Mouse (Mus musculus) forebrain, embryonic 10.5 days (tissue): ENCODE measurements around the gene Wdcp. TPM values are rescaled to one million over a fixed set of nuclear protein-coding genes. Genes with fewer than 3 reads are reported as not detected.
"Not testable (repeated sequence)": the region's sequence is repeated elsewhere in the genome, so short reads cannot be mapped to it uniquely, and the experiment has no call there.

Experiments used
- DNase-seq: peaks from one replicate; pipeline ENCODE4 v3.0.0-alpha.2; 2017; ENCODE audit warnings: low spot score; ENCODE audit errors: extremely low spot score
- H3K27ac ChIP-seq: fragments of 300-500 bp; sonication (generic); 2 replicates; pipeline ENCODE4 v1.5.1; 2016; ENCODE audit warnings: mild to moderate bottlenecking
- H3K27me3 ChIP-seq: fragments of 300-500 bp; sonication (generic); 2 replicates; pipeline ENCODE4 v1.6.1; 2016; ENCODE audit warnings: mild to moderate bottlenecking; ENCODE audit not compliant: poor library complexity, severe bottlenecking
- H3K36me3 ChIP-seq: fragments of 300-500 bp; sonication (generic); replicated peaks from 2 replicates; pipeline ENCODE4 v1.6.1; 2016; ENCODE audit warnings: mild to moderate bottlenecking, moderate library complexity
- H3K4me1 ChIP-seq: fragments of 300-500 bp; sonication (generic); 2 replicates; pipeline ENCODE4 v1.6.1; 2016
- H3K4me3 ChIP-seq: fragments of 300-500 bp; sonication (generic); 2 replicates; pipeline ENCODE4 v1.5.1; 2016; ENCODE audit warnings: mild to moderate bottlenecking, moderate library complexity
- H3K9me3 ChIP-seq: fragments of 300-500 bp; sonication (generic); 2 replicates; pipeline ENCODE4 v1.6.1; 2016; ENCODE audit warnings: mild to moderate bottlenecking, moderate library complexity
- WGBS: fragments of 180-500 bp; shearing (Covaris S2); methylation state at CpG from one replicate; pipeline ENCODE4 v1.1.7; 2016; 5-methylcytosine and 5-hydroxymethylcytosine counted together
- polyA plus RNA-seq: library from polyadenylated mRNA; unstranded; fragments of >200 nt; fragmentation: Nextera tagmentation; extraction: Ambion mirVana; gene quantifications from 2 replicates; pipeline ENCODE4 v1.2.1, GENCODE M21; 2016

Gene Wdcp
- polyA plus RNA-seq, 1 experiment from 2014 or later, result 29.3 TPM

DNA sequence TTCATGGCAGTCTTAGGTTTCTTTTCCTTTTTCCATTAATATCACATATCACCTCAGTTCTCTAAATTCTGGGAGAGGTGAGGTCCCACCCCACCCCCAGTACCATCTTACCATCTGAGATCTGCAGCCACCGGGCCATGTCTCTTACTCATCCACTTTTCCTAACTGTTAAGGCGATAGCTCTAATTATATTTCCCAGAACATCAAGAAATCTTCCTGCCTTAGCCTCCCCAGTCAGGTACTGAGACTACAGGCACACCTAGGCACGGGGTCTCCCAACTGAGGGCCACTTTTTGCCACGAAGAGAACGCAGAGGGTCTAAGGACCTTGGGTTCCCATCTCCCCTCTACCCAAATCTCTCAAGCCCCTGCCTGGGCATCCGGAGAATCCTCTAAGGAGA is 30.4 kb downstream of the Wdcp start:
- Histone ChIP-seq H3K9me3 (no peaks in the 10 kb centered on the region), H3K27me3 (peaks cover 25% of the 10 kb centered on the region), H3K4me1 (peaks cover 11% of the 10 kb centered on the region), H3K4me3 (peak overlapping the region; percentile 53), H3K27ac (peak overlapping the region; percentile 69), H3K36me3 (peaks cover 4% of the 10 kb centered on the region)
- WGBS, result 72% methylated on average over 6 of the region's 6 CpGs
- DNase-seq, result no peak

- 4% methylated on average over 24 of the region's 24 CpGs for WGBS
- peaks cover 11% of the 10 kb centered on the region for H3K4me1 ChIP-seq
- peak within 1 kb of the TSS; percentile 53 for H3K4me3 ChIP-seq
- peak within 1 kb of the TSS; percentile 69 for H3K27ac ChIP-seq
- H3K27me3 ChIP-seq, result peaks cover 25% of the 10 kb centered on the region
- no peaks in the 10 kb centered on the region for H3K9me3 ChIP-seq
- peaks cover 12% of the 10 kb centered on the region for H3K36me3 ChIP-seq
- peak; percentile 65 for DNase-seq
These were observed 31.2 kb downstream of the Wdcp start, which contains the start of gene Mfsd2b for GRCm38 (mm10) chr12:4874161-4874927. Gene Mfsd2b (minus strand): TSS chr12:4874359.

GRCm38 (mm10) chr12:4875623-4876022 is 32.5 kb downstream of the Wdcp start:
- peaks cover 11% of the 10 kb centered on the region for H3K4me1 ChIP-seq
- peaks cover 25% of the 10 kb centered on the region for H3K27me3 ChIP-seq
- H3K4me3 ChIP-seq, result no peak overlapping the region
- no peak overlapping the region for H3K27ac ChIP-seq
- WGBS, result 81% methylated on average over 8 of the region's 8 CpGs
- H3K9me3 ChIP-seq, result no peaks in the 10 kb centered on the region
- DNase-seq, result no peak
- peaks cover 23% of the 10 kb centered on the region for H3K36me3 ChIP-seq

DNA sequence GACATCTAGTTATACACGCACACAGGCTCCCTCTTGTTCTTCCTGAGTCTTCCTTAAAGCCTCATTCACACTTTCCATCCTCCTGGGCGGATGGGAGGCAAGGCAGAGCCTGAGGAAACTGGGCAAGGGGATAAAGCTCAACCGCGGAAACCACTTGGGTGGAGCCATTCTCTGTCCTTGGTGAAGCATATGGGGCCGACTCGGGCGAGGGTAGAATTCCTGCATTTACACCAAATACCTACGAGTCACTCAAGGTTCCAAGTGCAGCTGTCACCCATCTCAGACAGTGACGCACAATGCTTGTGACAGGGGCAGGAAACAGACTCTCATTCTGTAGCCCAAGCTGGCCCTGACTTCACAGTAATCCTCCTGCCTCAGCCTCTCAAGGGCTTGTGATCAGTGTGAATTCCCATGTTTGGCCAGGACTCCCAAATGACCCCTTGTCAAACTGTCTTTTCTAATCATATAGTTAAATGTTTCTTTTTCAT is 35.2 kb downstream of the Wdcp start:
- DNase-seq, result no peak
- H3K4me3 ChIP-seq, result no peak overlapping the region
- peaks cover 48% of the 10 kb centered on the region for H3K36me3 ChIP-seq
- peaks cover 11% of the 10 kb centered on the region for H3K4me1 ChIP-seq
- H3K27ac ChIP-seq, result no peak overlapping the region
- no peaks in the 10 kb centered on the region for H3K9me3 ChIP-seq
- 79% methylated on average over 9 of the region's 9 CpGs for WGBS
- H3K27me3 ChIP-seq, result peaks cover 16% of the 10 kb centered on the region

DNA sequence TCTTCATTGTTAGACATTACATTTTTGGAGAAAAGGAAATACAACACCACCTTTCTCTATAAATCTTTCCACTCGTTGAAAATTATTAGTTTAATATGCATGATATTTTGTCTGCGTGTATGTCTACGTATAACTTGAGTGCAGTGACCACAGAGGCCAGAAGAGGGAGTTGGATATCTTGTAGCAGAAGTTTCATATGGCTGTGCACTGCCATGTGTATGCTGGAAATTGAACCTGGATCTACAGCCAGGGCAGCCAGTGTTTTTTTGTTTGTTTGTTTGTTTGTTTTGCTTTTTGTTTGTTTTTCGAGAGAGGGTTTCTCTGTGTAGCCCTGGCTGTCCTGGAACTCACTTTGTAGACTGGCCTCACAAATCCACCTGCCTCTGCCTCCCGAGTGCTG is 35.9 kb downstream of the Wdcp start:
- H3K4me1 ChIP-seq, result peaks cover 6% of the 10 kb centered on the region
- 90% methylated on average over 5 of the region's 5 CpGs for whole genome bisulfite sequencing
- DNase-seq, result no peak

GRCm38 (mm10) chr12:4882086-4882485 is 39.0 kb downstream of the Wdcp start:
- WGBS, result 90% methylated on average over 2 of the region's 2 CpGs
- H3K9me3 ChIP-seq, result no peaks in the 10 kb centered on the region
- DNase-seq, result no peak
- no peaks in the 10 kb centered on the region for H3K27me3 ChIP-seq
- peaks cover 59% of the 10 kb centered on the region for H3K36me3 ChIP-seq
- no peak overlapping the region for H3K4me3 ChIP-seq
- H3K4me1 ChIP-seq, result no peaks in the 10 kb centered on the region
- no peak overlapping the region for H3K27ac ChIP-seq

More for the DNA sequence above, 35.9 kb downstream of the Wdcp start:
- Histone ChIP-seq H3K27ac (no peak overlapping the region), H3K36me3 (peaks cover 54% of the 10 kb centered on the region), H3K4me3 (no peak overlapping the region), H3K27me3 (peaks cover 9% of the 10 kb centered on the region), H3K9me3 (no peaks in the 10 kb centered on the region)

DNA sequence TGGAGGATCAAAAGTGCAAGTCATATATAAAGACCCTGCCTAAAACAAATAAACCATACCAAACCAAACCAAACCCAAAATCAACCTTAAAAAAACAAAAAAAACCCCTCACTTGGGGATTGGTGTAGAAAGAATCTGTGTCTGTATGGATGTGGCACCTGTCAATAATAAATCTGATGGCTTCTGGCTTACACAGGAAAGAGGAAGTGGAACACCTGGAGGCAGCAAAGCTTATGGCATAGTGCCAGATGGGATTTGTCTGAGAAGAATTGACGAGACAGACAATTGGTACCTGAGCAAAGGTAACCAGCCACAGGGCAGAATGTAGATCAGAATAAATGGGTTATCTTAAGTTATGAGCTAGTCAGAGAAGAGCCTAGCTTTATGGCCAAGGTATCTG is 42.0 kb downstream of the Wdcp start:
- DNase-seq, result no peak
- peaks cover 43% of the 10 kb centered on the region for H3K36me3 ChIP-seq
- 89% methylated on average over 1 of the region's 1 CpGs for WGBS
- H3K27me3 ChIP-seq, result no peaks in the 10 kb centered on the region
- no peaks in the 10 kb centered on the region for H3K4me1 ChIP-seq
- H3K9me3 ChIP-seq, result no peaks in the 10 kb centered on the region
- no peak overlapping the region for H3K27ac ChIP-seq
- no peak overlapping the region for H3K4me3 ChIP-seq

DNA sequence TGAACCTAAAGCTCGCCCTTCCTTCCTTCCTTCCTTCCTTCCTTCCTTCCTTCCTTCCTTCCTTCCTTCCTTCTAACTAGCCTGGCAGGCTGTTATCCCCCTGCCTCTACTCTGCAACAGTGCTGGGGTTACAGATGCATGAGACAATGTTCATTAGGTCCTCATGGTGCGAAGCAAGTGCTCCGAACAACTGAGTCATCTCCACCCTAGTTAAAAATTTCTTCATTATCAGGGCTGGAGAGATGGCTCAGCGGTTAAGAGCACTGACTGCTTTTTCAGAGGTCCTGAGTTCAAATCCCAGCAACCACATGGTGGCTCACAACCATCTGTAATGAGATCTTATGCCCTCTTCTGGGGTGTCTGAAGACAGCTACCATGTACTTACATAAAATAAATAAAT is 43.5 kb downstream of the Wdcp start:
- H3K4me1 ChIP-seq, H3K27ac ChIP-seq, H3K4me3 ChIP-seq, H3K27me3 ChIP-seq, DNase-seq, H3K9me3 ChIP-seq: not testable (repeated sequence)
- peaks cover 40% of the 10 kb centered on the region for H3K36me3 ChIP-seq
- 96% methylated on average over 4 of the region's 4 CpGs for WGBS

DNA sequence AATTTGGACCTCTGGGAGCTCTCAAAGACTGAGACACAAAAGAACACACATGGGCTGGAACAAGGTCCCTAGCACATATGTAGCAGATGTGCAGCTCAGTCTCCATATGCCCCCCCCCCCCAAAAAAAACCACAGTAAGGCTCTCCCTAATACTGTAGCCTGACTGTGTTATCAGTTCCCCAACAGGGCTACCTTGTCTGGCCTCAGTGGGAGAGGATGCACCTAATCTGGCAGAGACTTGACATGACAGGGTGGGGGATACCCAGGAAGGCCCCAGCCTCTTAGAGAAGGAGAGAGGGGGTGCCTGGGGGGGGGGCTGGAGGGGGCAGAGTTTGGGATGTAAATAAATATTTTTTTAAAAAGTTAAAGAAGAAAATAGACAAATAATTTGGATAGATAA is 45.6 kb downstream of the Wdcp start:
- no peak overlapping the region for H3K4me3 ChIP-seq
- H3K4me1 ChIP-seq, result no peaks in the 10 kb centered on the region
- peaks cover 26% of the 10 kb centered on the region for H3K36me3 ChIP-seq
- no peak for DNase-seq
- no peak overlapping the region for H3K27ac ChIP-seq
- H3K9me3 ChIP-seq, result no peaks in the 10 kb centered on the region
- no peaks in the 10 kb centered on the region for H3K27me3 ChIP-seq

DNA sequence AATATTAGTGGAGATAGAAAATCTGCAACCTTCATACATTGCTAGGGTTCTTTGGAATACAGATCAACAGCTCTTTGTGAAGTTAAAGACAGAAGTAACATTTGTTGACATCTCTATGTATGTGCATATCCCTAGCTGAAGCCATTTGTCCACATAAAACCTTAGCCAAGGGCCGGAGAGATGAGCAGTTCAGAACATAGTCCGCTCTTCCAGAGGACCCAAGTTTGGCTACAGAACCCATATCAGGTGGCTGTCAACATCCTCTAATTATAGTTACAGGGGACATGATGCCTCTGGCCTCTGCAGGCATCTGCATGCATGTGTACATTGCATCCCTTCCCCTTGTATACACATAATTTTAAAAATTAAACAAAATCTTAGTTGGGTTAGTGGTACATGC is 46.1 kb downstream of the Wdcp start:
- Histone ChIP-seq H3K27ac (no peak overlapping the region), H3K4me3 (no peak overlapping the region), H3K4me1 (no peaks in the 10 kb centered on the region), H3K36me3 (peaks cover 26% of the 10 kb centered on the region), H3K27me3 (no peaks in the 10 kb centered on the region), H3K9me3 (no peaks in the 10 kb centered on the region)
- no peak for DNase-seq
- WGBS, result 96% methylated on average over 2 of the region's 2 CpGs

DNA sequence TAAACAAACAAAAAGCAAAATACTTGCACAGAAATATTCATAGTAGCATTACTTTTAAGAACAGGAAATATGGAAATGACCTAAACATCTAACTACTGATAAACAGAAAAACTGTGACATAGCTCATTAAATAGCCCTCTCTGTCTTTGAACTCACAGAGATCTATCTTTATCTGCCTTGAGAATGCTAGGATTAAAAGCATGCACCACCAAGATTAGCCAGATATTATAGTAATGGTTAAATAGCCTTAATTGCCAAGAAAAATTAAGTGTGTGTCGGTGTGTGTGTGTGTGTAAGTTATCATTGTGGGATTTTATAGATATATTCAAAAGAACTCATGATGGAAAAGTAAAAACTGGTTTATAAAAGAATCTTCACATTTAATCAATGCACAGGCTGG is 46.8 kb downstream of the Wdcp start:
- Histone ChIP-seq H3K4me3 (no peak overlapping the region), H3K27ac (no peak overlapping the region), H3K4me1 (no peaks in the 10 kb centered on the region), H3K36me3 (peaks cover 26% of the 10 kb centered on the region), H3K9me3 (no peaks in the 10 kb centered on the region), H3K27me3 (no peaks in the 10 kb centered on the region)
- WGBS, result 94% methylated on average over 1 of the region's 1 CpGs
- no peak for DNase-seq

DNA sequence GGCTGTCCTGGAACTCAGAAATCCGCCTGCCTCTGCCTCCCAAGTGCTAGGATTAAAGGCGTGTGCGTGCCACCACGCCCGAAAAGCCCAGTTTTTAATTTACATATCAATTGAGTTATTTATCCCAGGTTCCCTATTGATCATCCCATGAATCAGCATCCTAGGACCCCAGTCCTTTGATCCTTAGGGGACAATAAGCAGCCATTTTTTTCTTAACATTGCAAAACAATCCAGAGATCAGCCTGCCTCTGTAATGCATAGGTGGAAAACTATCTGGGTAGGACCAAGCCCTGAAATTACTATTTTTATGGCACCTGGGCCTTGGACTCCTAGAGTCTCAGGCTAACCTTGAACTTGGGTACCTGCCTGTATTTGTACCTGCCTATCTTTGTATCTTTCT is 54.9 kb downstream of the Wdcp start:
- no peak overlapping the region for H3K4me3 ChIP-seq
- no peak overlapping the region for H3K27ac ChIP-seq
- no peaks in the 10 kb centered on the region for H3K9me3 ChIP-seq
- H3K27me3 ChIP-seq, result no peaks in the 10 kb centered on the region
- no peaks in the 10 kb centered on the region for H3K4me1 ChIP-seq
- 91% methylated on average over 5 of the region's 5 CpGs for WGBS
- DNase-seq, result no peak
- peaks cover 32% of the 10 kb centered on the region for H3K36me3 ChIP-seq

GRCm38 (mm10) chr12:4905946-4906345 is 62.8 kb downstream of the Wdcp start:
- no peak overlapping the region for H3K27ac ChIP-seq
- 81% methylated on average over 7 of the region's 7 CpGs for WGBS
- H3K9me3 ChIP-seq, result no peaks in the 10 kb centered on the region
- peaks cover 4% of the 10 kb centered on the region for H3K4me1 ChIP-seq
- H3K4me3 ChIP-seq, result no peak overlapping the region
- no peaks in the 10 kb centered on the region for H3K27me3 ChIP-seq
- peaks cover 15% of the 10 kb centered on the region for H3K36me3 ChIP-seq
- DNase-seq, result no peak
